Mouse (Mus musculus): ENCODE results near the gene Zfp341. TPM values are rescaled to one million over a fixed set of nuclear protein-coding genes. Genes with fewer than 3 reads are reported as not detected.

Zfp341 gene
- total and polyA plus RNA-seq, 3 experiments, result 2.0 to 6.3 TPM; not detected in 1

GRCm38 (mm10) chr2:154563612-154564170, 49.4 kb upstream of the Zfp341 start:
- Histone ChIP-seq H3K4me3 (ENCODE audit: control insufficient read depth in 1 of 2, insufficient read depth in 1 of 2, low read depth in 2 of 2, low read length in 2 of 2) (no peak overlapping the region), H3K27ac (ENCODE audit: control insufficient read depth, low read depth, low read length) (no peak overlapping the region), H3K36me3 (ENCODE audit: control insufficient read depth in 1 of 2, insufficient read depth in 2 of 2, low read length in 2 of 2) (peaks cover 6 to 13% of the 10 kb centered on the region in 2 experiments), H3K27me3 (ENCODE audit: control insufficient read depth in 1 of 2, insufficient read depth in 2 of 2, low read length in 2 of 2) (no peaks in the 10 kb centered on the region), H3K79me2 (ENCODE audit: control insufficient read depth, insufficient read depth, low read length, poor library complexity) (peaks cover 25% of the 10 kb centered on the region), H3K9ac (ENCODE audit: control insufficient read depth, low read depth, low read length, poor library complexity, severe bottlenecking) (no peak overlapping the region), H3K4me1 (ENCODE audit: control insufficient read depth in 1 of 2, insufficient read depth in 2 of 2, low read length in 2 of 2) (peaks cover 0 to 12% of the 10 kb centered on the region in 2 experiments; a peak in 3 of 4 replicates), H3K9me3 (replicated peaks; ENCODE audit: insufficient read depth, low read length) (no peaks in the 10 kb centered on the region)
- DNase-seq (ENCODE audit: low read depth, low spot score), result no peak
- TF ChIP-seq HCFC1 (IDR thresholded peaks at IDR 0.05; ENCODE audit: low read depth, low read length) (no peak), ZKSCAN1 (IDR thresholded peaks at IDR 0.05; ENCODE audit: low read depth, low read length) (no peak), JUND (IDR thresholded peaks at IDR 0.05; ENCODE audit: low read depth, low read length) (no peak), USF1 (IDR thresholded peaks at IDR 0.05; ENCODE audit: low read depth, low read length) (no peak), ETS1 (IDR thresholded peaks at IDR 0.05; ENCODE audit: low read depth, low read length) (no peak), NRF1 (IDR thresholded peaks at IDR 0.05; ENCODE audit: insufficient read depth, low read depth, low read length, poor library complexity, severe bottlenecking) (no peak), USF2 (IDR thresholded peaks at IDR 0.05; ENCODE audit: borderline replicate concordance in 1 of 2, insufficient read depth in 1 of 2, low read depth in 1 of 2, low read length in 2 of 2) (no peak), TAL1 (IDR thresholded peaks at IDR 0.05; ENCODE audit: low read length) (no peak), NELFE (IDR thresholded peaks at IDR 0.05; ENCODE audit: low read depth, low read length) (no peak), ZNF384 (IDR thresholded peaks at IDR 0.05; ENCODE audit: low read depth, low read length) (no peak), ELF1 (IDR thresholded peaks at IDR 0.05; ENCODE audit: low read depth, low read length) (no peak), MEF2A (IDR thresholded peaks at IDR 0.05; ENCODE audit: extremely low read depth, insufficient replicate concordance, low read depth, low read length, poor library complexity, severe bottlenecking) (no peak), SIN3A (IDR thresholded peaks at IDR 0.05; ENCODE audit: low read length) (no peak), POLR2A (IDR thresholded peaks at IDR 0.05; ENCODE audit: control insufficient read depth in 1 of 2, insufficient read depth in 1 of 2, low read depth in 1 of 2, low read length in 2 of 2, poor library complexity in 1 of 2) (no peak), CTCF (IDR thresholded peaks at IDR 0.05 in 2 of 3, conservative IDR thresholded peaks at IDR 0.05 in 1 of 3; ENCODE audit: control insufficient read depth in 1 of 3, insufficient read depth in 1 of 3, low read depth in 2 of 3, low read length in 3 of 3, poor library complexity in 1 of 3, severe bottlenecking in 1 of 3) (no peak), TCF12 (IDR thresholded peaks at IDR 0.05; ENCODE audit: low read depth, low read length) (no peak), KAT2A (conservative IDR thresholded peaks at IDR 0.05; ENCODE audit: low read depth, low read length) (no peak), BHLHE40 (IDR thresholded peaks at IDR 0.05; ENCODE audit: borderline replicate concordance, low read depth, low read length) (no peak)

GRCm38 (mm10) chr2:154565562-154565961, 47.5 kb upstream of the Zfp341 start:
- Histone ChIP-seq H3K36me3 (ENCODE audit: control insufficient read depth in 1 of 2, insufficient read depth in 2 of 2, low read length in 2 of 2) (peaks cover 6 to 13% of the 10 kb centered on the region in 2 experiments), H3K4me1 (ENCODE audit: control insufficient read depth in 1 of 2, insufficient read depth in 2 of 2, low read length in 2 of 2) (peaks cover 0 to 14% of the 10 kb centered on the region in 2 experiments; a peak in 3 of 4 replicates), H3K9ac (ENCODE audit: control insufficient read depth, low read depth, low read length, poor library complexity, severe bottlenecking) (no peak overlapping the region), H3K9me3 (replicated peaks; ENCODE audit: insufficient read depth, low read length) (no peaks in the 10 kb centered on the region), H3K27me3 (ENCODE audit: control insufficient read depth in 1 of 2, insufficient read depth in 2 of 2, low read length in 2 of 2) (no peaks in the 10 kb centered on the region), H3K27ac (ENCODE audit: control insufficient read depth, low read depth, low read length) (no peak overlapping the region), H3K79me2 (ENCODE audit: control insufficient read depth, insufficient read depth, low read length, poor library complexity) (peaks cover 32% of the 10 kb centered on the region), H3K4me3 (ENCODE audit: control insufficient read depth in 1 of 2, insufficient read depth in 1 of 2, low read depth in 2 of 2, low read length in 2 of 2) (no peak overlapping the region)
- DNase-seq (ENCODE audit: low read depth, low spot score), result no peak
- no peak for TF ChIP-seq ZKSCAN1 (IDR thresholded peaks at IDR 0.05; ENCODE audit: low read depth, low read length)
- TF ChIP-seq ETS1 (IDR thresholded peaks at IDR 0.05; ENCODE audit: low read depth, low read length), result no peak
- TF ChIP-seq SMC3 (IDR thresholded peaks at IDR 0.05; ENCODE audit: low read depth, low read length), result no peak
- no peak for TF ChIP-seq GATA1 (IDR thresholded peaks at IDR 0.05; ENCODE audit: low read depth, low read length)
- TF ChIP-seq E2F4 (IDR thresholded peaks at IDR 0.05; ENCODE audit: borderline replicate concordance, low read depth, low read length), result no peak
- no peak for TF ChIP-seq USF1 (IDR thresholded peaks at IDR 0.05; ENCODE audit: low read depth, low read length)
- no peak for TF ChIP-seq NRF1 (IDR thresholded peaks at IDR 0.05; ENCODE audit: insufficient read depth, low read depth, low read length, poor library complexity, severe bottlenecking)
- TF ChIP-seq TCF12 (IDR thresholded peaks at IDR 0.05; ENCODE audit: low read depth, low read length), result no peak
- TF ChIP-seq POLR2A (IDR thresholded peaks at IDR 0.05; ENCODE audit: control insufficient read depth in 1 of 2, insufficient read depth in 1 of 2, low read depth in 1 of 2, low read length in 2 of 2, poor library complexity in 1 of 2), result no peak
- no peak for TF ChIP-seq MAZ (IDR thresholded peaks at IDR 0.05; ENCODE audit: low read depth, low read length)
- no peak for TF ChIP-seq ZNF384 (IDR thresholded peaks at IDR 0.05; ENCODE audit: low read depth, low read length)
- no peak for TF ChIP-seq POLR2AphosphoS2 (IDR thresholded peaks at IDR 0.05; ENCODE audit: low read length)
- TF ChIP-seq HCFC1 (IDR thresholded peaks at IDR 0.05; ENCODE audit: low read depth, low read length), result no peak
- TF ChIP-seq POLR2AphosphoS5 (IDR thresholded peaks at IDR 0.05; ENCODE audit: borderline replicate concordance, low read depth, low read length), result no peak
